Mouse (Mus musculus) adrenal gland, postnatal 0 days (tissue): ENCODE results near the gene Polr2h. TPM values are rescaled to one million over a fixed set of nuclear protein-coding genes. Genes with fewer than 3 reads are reported as not detected.

ENCODE experiments used
- polyA plus RNA-seq: library from polyadenylated mRNA; unstranded; fragments of >200 nt; fragmentation: Nextera tagmentation; extraction: Ambion mirVana; gene quantifications from 2 replicates; pipeline ENCODE4 v1.2.1, GENCODE M21; 2015

Polr2h gene
- 137 and 171 TPM in 2 replicates for polyA plus RNA-seq

GRCm38 (mm10) chr16:20717181-20717977 is at the start of gene Polr2h, which contains the start of gene Clcn2:
Gene Polr2h (plus strand): TSS chr16:20717665.
Gene Clcn2 (minus strand): TSS chr16:20717746.

GRCm38 (mm10) chr16:20668013-20668412 is 49.5 kb upstream of the Polr2h start, which contains the start of gene Eif4g1:
Gene Eif4g1 (plus strand): TSS chr16:20668313.

GRCm38 (mm10) chr16:20693111-20693701 is 24.3 kb upstream of the Polr2h start, which contains the start of gene Fam131a:
Gene Fam131a (plus strand): TSS chr16:20693241.

GRCm38 (mm10) chr16:20732925-20733730 is 15.7 kb downstream of the Polr2h start, which contains the start of gene Chrd:
Gene Chrd (plus strand): TSS chr16:20733127.

GRCm38 (mm10) chr16:20733731-20734730 is 16.6 kb downstream of the Polr2h start, which contains the start of gene Thpo:
Gene Thpo (minus strand): TSS chr16:20734511.

Other genes starting within 250 kb of the Polr2h start
- gene Eif2b5, start 218.8 kb upstream of the Polr2h start, polyA plus RNA-seq = 60.8 and 62.9 TPM in 2 replicates
- 14.3 and 18.0 TPM in 2 replicates for gene Dvl3, start 200.7 kb upstream of the Polr2h start, polyA plus RNA-seq
- gene Ap2m1, start 182.2 kb upstream of the Polr2h start, polyA plus RNA-seq = 460 and 512 TPM in 2 replicates
- gene Abcf3, start 169.1 kb upstream of the Polr2h start, polyA plus RNA-seq = 41.1 and 47.2 TPM in 2 replicates
- gene Vwa5b2, start 128.2 kb upstream of the Polr2h start, polyA plus RNA-seq = 5.4 and 9.7 TPM in 2 replicates
- gene Eef1akmt4, start 106.1 kb upstream of the Polr2h start, polyA plus RNA-seq = 11.8 and 16.2 TPM in 2 replicates
- gene Gm49333, start 106.1 kb upstream of the Polr2h start, polyA plus RNA-seq = not detected in 2 replicates
- 17.8 and 26.2 TPM in 2 replicates for gene Alg3, start 105.9 kb upstream of the Polr2h start, polyA plus RNA-seq
- gene Camk2n2, start 96.4 kb upstream of the Polr2h start, polyA plus RNA-seq = 3.7 and 7.8 TPM in 2 replicates
- 2.9 and 3.8 TPM in 2 replicates for gene Ece2, start 87.8 kb upstream of the Polr2h start, polyA plus RNA-seq
- gene Psmd2, start 66.0 kb upstream of the Polr2h start, polyA plus RNA-seq = 156 and 204 TPM in 2 replicates
- gene Eif4g1, start 49.4 kb upstream of the Polr2h start, polyA plus RNA-seq = 73.9 and 94.5 TPM in 2 replicates
- gene Fam131a, start 24.4 kb upstream of the Polr2h start, polyA plus RNA-seq = 10.6 and 14.7 TPM in 2 replicates
- gene Clcn2, start 81 bp downstream of the Polr2h start, polyA plus RNA-seq = 13.3 and 27.2 TPM in 2 replicates
- gene Chrd, start 15.5 kb downstream of the Polr2h start, polyA plus RNA-seq = 5.3 and 9.5 TPM in 2 replicates
- 1.5 and 2.5 TPM in 2 replicates for gene Thpo, start 16.8 kb downstream of the Polr2h start, polyA plus RNA-seq